In the genomic region with DNA sequence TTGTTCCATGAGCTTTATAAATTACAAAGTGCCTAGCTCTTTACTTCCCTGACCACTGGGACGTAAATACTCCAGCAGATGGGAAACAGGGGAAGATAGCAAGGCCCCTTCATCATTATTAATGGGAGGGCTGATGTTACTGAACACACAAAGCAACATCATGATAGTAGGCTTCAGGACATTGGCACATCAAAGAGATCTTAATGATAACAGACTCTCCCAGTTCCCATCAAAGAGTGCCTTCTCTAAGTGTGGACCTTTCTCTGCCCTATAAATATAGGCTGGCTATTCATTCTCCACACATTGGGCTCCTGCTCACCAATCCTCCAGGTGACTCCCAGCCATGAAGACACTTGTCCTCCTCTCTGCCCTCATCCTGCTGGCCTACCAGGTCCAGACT, we compare ENCODE assay signal across 30 mouse cellular contexts. TPM values are rescaled to one million over a fixed set of nuclear protein-coding genes. Genes with fewer than 3 reads are reported as not detected.
"Had no signal": no experiment of that assay in that cellular context is flagged by ENCODE, and none has a peak within 500 bp of the region (broad histone marks: within the 10 kb centered on the region; RNA-seq: fewer than 3 reads in every experiment).

Gene Defa22, plus strand, starts transcription at position 301 of the 400 bp plus-strand sequence.

RNA-seq across cellular contexts. Expression of gene Defa22, which starts in this region (rescaled TPM):
- polyA plus RNA-seq: limb, embryonic 10.5 days; limb, embryonic 11.5 days; limb, embryonic 12.5 days; limb, embryonic 13.5 days; limb, embryonic 14.5 days; limb, embryonic 15.5 days; liver, adult 2 months; liver, embryonic 11.5 days; liver, embryonic 12.5 days; liver, embryonic 13.5 days; liver, embryonic 14.5 days; liver, embryonic 15.5 days; liver, embryonic 16.5 days; liver, postnatal 0 days; lung, adult 2 months; lung, embryonic 14.5 days; lung, embryonic 15.5 days; lung, embryonic 16.5 days; lung, postnatal 0 days; macrophage; midbrain, embryonic 10.5 days; midbrain, embryonic 11.5 days; midbrain, embryonic 12.5 days; midbrain, embryonic 13.5 days; midbrain, embryonic 14.5 days; midbrain, embryonic 15.5 days; midbrain, embryonic 16.5 days; midbrain, postnatal 0 days; myocyte; neural tube, embryonic 11.5 days had no signal
